Mouse (Mus musculus) embryonic facial prominence, embryonic 15.5 days (tissue): Measurements from ENCODE around the gene Olfr1416. TPM values are rescaled to one million over a fixed set of nuclear protein-coding genes. Genes with fewer than 3 reads are reported as not detected.
A peak's percentile ranks its signal among the peaks of the same experiment; 100 is the strongest.
"Not testable (repeated sequence)": the region's sequence is repeated elsewhere in the genome, so short reads cannot be mapped to it uniquely, and the experiment has no call there.

ENCODE experiments used
- ATAC-seq: fragments of 200-750 bp; cut with Nextera tagmentation; 2 replicates; pipeline ENCODE4 v1.8.0; 2017; ENCODE audit warnings: low read depth, moderate TSS enrichment; ENCODE audit not compliant: insufficient number of reproducible peaks, low FRiP score, low TSS enrichment
- H3K27ac ChIP-seq: fragments of 300-500 bp; sonication (generic); replicated peaks from 2 replicates; pipeline ENCODE4 v1.5.1; 2015; ENCODE audit warnings: mild to moderate bottlenecking, inconsistent platforms
- H3K27me3 ChIP-seq: fragments of 300-500 bp; sonication (generic); 2 replicates; pipeline ENCODE4 v1.6.1; 2015; ENCODE audit warnings: inconsistent platforms
- H3K36me3 ChIP-seq: fragments of 300-500 bp; sonication (generic); 2 replicates; pipeline ENCODE4 v1.6.1; 2015; ENCODE audit warnings: mild to moderate bottlenecking, inconsistent platforms
- H3K4me1 ChIP-seq: fragments of 300-500 bp; sonication (generic); 2 replicates; pipeline ENCODE4 v1.6.1; 2015; ENCODE audit warnings: inconsistent platforms
- H3K4me2 ChIP-seq: fragments of 300-500 bp; sonication (generic); replicated peaks from 2 replicates; pipeline ENCODE4 v1.6.1; 2015; ENCODE audit warnings: mild to moderate bottlenecking, inconsistent platforms
- H3K4me3 ChIP-seq: fragments of 300-500 bp; sonication (generic); replicated peaks from 2 replicates; pipeline ENCODE4 v1.5.1; 2015; ENCODE audit warnings: mild to moderate bottlenecking, inconsistent platforms
- H3K9ac ChIP-seq: fragments of 300-500 bp; sonication (generic); 2 replicates; pipeline ENCODE4 v1.6.1; 2015; ENCODE audit warnings: inconsistent platforms
- H3K9me3 ChIP-seq: fragments of 300-500 bp; sonication (generic); replicated peaks from 2 replicates; pipeline ENCODE4 v1.6.1; 2016; ENCODE audit warnings: inconsistent platforms
- WGBS: fragments of 180-500 bp; shearing (Covaris S2); methylation state at CpG from one replicate; pipeline ENCODE4 v1.1.7; 2015; 5-methylcytosine and 5-hydroxymethylcytosine counted together
- polyA plus RNA-seq: library from polyadenylated mRNA; unstranded; fragments of >200 nt; fragmentation: Nextera tagmentation; extraction: Ambion mirVana; gene quantifications from 2 replicates; pipeline ENCODE4 v1.2.1, GENCODE M21; 2015

Olfr1416 gene
- not detected in 2 replicates for polyA plus RNA-seq

DNA sequence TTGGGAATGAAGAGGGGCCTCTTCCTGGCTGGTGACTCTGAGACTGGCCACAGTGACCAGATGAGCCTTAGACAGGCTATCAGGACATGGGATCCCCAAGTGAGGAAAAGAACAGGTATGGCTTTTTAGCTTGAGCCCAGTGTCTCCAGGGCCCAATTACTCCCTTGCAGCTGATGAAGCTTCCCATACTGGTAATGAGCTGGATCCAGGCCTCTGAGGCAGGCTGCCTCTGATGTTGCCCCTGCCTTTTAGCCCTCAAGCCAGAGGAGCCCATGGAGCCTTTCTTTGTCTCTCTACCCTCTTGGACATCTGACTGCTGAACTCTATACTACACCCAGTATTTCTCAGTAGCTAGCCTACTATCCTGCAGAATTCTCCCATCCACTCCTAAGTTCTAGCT lies at the start of gene Olfr1416:
TSS of gene Olfr1416 (minus strand) at position 101 of the 400 bp plus-strand sequence.
- H3K9ac ChIP-seq = no peak within 1 kb of the TSS
- no peak within 1 kb of the TSS for H3K27ac ChIP-seq
- H3K4me2 ChIP-seq = no peak within 1 kb of the TSS
- ATAC-seq = no peak
- no peaks in the 10 kb centered on the region for H3K9me3 ChIP-seq
- H3K4me3 ChIP-seq = no peak within 1 kb of the TSS
- no peaks in the 10 kb centered on the region for H3K27me3 ChIP-seq
- H3K4me1 ChIP-seq = no peaks in the 10 kb centered on the region
- H3K36me3 ChIP-seq = no peaks in the 10 kb centered on the region

DNA sequence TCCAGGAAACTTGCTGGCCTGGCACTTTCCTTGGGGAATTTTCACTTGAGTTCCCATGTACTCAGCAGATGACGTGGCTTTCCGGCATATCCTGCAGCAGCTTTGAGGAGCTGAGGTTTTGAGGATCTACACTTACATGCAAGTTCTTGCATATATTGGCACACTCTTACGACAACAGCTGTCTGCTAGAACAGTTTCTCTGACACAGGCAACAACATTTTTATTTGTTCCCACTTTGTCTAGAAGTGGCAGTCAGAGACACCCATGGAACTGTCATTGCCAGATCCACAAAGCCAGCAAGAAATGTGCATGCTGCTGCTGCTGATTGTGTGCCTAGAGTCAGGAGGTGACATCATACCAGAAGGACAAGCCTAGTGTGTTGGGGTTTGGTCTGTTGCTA lies 38.9 kb upstream of the Olfr1416 start:
- H3K4me3 ChIP-seq = no peak overlapping the region
- no peak overlapping the region for H3K9ac ChIP-seq
- no peaks in the 10 kb centered on the region for H3K36me3 ChIP-seq
- H3K27ac ChIP-seq = no peak overlapping the region
- H3K9me3 ChIP-seq = no peaks in the 10 kb centered on the region
- no peak for ATAC-seq
- H3K4me2 ChIP-seq = no peak overlapping the region
- 0 out of 2 replicates have a peak, but pooled peaks cover 6% of the 10 kb centered on the region for H3K27me3 ChIP-seq
- WGBS = 77% methylated on average over 3 of the region's 3 CpGs
- no peaks in the 10 kb centered on the region for H3K4me1 ChIP-seq

DNA sequence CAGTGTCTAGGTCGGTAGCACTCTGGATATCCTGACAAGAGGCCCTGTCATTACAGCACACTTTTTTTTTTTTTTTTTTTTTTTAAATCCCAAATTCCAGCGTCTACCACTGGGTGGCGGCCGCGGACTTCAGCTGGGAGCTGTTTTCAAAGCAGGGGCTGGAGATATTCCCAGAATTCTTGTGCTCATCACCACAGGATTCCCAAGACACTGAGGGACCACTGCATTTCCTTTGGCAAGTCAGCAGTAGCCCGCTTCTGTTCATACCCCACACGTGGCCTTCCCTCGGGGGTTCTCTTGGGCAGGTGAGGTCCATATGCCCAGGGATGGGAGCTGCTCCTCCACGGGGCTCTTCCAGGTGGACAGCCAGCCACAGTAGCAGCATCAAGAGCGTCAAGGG lies 36.5 kb upstream of the Olfr1416 start:
- Histone ChIP-seq H3K9ac (no peak overlapping the region), H3K4me1 (no peaks in the 10 kb centered on the region), H3K27me3 (0 out of 2 replicates have a peak, but pooled peaks cover 6% of the 10 kb centered on the region), H3K4me2 (no peak overlapping the region), H3K36me3 (no peaks in the 10 kb centered on the region), H3K4me3 (no peak overlapping the region), H3K27ac (no peak overlapping the region), H3K9me3 (no peaks in the 10 kb centered on the region)
- 15% methylated on average over 10 of the region's 10 CpGs for WGBS
- ATAC-seq = no peak

DNA sequence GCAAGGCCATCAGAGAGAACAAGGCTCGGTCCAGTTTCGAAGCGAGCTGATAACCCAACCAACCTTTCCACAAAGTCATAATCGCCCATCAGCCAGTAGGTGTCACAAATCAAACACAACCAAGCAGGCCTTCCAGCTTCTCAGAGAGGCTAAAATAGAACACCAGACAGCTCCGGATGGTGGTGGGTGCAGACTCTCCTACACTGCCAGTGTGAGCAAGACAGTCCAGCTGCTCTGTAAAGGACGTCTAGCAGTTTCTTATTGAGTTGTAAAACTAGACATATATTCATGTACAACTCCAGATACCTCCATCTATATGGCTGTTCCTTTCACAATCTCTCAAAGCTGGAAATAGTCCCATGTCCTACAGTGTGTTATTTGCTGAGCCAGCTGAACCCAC lies 34.1 kb upstream of the Olfr1416 start:
- no peak overlapping the region for H3K4me3 ChIP-seq
- no peak overlapping the region for H3K9ac ChIP-seq
- H3K27me3 ChIP-seq = 0 out of 2 replicates have a peak, but pooled peaks cover 6% of the 10 kb centered on the region
- 88% methylated on average over 6 of the region's 6 CpGs for WGBS
- H3K4me1 ChIP-seq = no peaks in the 10 kb centered on the region
- H3K27ac ChIP-seq = no peak overlapping the region
- H3K4me2 ChIP-seq = no peak overlapping the region
- no peaks in the 10 kb centered on the region for H3K9me3 ChIP-seq
- ATAC-seq = no peak
- no peaks in the 10 kb centered on the region for H3K36me3 ChIP-seq

DNA sequence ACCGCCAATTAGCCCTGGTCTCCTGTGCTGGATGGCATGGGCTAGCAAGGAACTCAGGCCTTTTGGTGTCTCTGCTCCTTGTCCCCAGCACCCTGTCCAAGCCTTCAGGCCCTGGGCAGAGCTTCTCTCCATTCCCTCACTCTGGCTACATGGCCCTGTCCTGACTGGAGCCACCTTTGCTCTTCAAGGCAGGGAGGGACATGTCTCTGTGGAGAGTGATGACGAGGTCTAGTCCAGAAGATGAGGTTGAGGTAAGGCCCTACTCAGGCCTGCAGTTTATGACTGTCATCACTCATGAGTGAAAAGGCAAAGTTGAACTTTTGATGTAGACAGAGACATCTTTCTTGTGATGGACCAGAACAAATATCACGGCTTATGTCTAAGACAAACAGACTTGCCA lies 33.6 kb upstream of the Olfr1416 start, which contains the start of gene Olfr1414:
TSS of gene Olfr1414 (minus strand) at position 101 of the 400 bp plus-strand sequence.
- Histone ChIP-seq H3K36me3 (no peaks in the 10 kb centered on the region), H3K9me3 (no peaks in the 10 kb centered on the region), H3K27ac (no peak within 1 kb of the TSS), H3K4me1 (no peaks in the 10 kb centered on the region), H3K9ac (no peak within 1 kb of the TSS), H3K4me3 (no peak within 1 kb of the TSS), H3K4me2 (no peak within 1 kb of the TSS), H3K27me3 (0 out of 2 replicates have a peak, but pooled peaks cover 6% of the 10 kb centered on the region)
- 84% methylated on average over 3 of the region's 3 CpGs for whole genome bisulfite sequencing
- ATAC-seq = no peak

DNA sequence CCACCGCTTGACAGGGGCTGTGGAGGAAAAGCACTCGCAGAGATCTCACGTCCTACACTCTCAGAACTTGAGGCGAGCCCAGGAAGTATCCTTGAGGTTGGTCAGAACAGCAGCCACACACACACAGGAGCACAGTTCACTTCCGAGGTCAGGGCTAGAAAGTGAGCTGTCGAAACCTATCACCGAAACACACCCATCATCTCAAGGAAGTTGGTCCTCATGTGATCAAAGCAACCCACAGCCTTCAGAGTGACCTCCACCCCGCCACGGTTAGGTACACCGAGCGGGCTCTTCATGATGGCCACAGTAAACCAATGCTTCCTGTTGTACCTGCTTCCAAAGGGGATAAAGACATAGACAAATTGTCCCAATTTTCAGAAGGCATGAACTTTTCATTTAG lies 30.5 kb upstream of the Olfr1416 start:
- no peak overlapping the region for H3K9ac ChIP-seq
- H3K27me3 ChIP-seq = 0 out of 2 replicates have a peak, but pooled peaks cover 6% of the 10 kb centered on the region
- no peak overlapping the region for H3K4me3 ChIP-seq
- H3K4me2 ChIP-seq = no peak overlapping the region
- H3K36me3 ChIP-seq = no peaks in the 10 kb centered on the region
- H3K27ac ChIP-seq = no peak overlapping the region
- 76% methylated on average over 11 of the region's 11 CpGs for WGBS
- no peaks in the 10 kb centered on the region for H3K4me1 ChIP-seq
- ATAC-seq = no peak
- H3K9me3 ChIP-seq = no peaks in the 10 kb centered on the region

GRCm38 (mm10) chr1:92511646-92512045 lies 26.7 kb upstream of the Olfr1416 start:
- H3K27me3 ChIP-seq, H3K27ac ChIP-seq, ATAC-seq, H3K4me2 ChIP-seq, H3K9ac ChIP-seq, H3K4me3 ChIP-seq, H3K4me1 ChIP-seq, H3K36me3 ChIP-seq, H3K9me3 ChIP-seq: not testable (repeated sequence)
- 79% methylated on average over 5 of the region's 5 CpGs for WGBS

DNA sequence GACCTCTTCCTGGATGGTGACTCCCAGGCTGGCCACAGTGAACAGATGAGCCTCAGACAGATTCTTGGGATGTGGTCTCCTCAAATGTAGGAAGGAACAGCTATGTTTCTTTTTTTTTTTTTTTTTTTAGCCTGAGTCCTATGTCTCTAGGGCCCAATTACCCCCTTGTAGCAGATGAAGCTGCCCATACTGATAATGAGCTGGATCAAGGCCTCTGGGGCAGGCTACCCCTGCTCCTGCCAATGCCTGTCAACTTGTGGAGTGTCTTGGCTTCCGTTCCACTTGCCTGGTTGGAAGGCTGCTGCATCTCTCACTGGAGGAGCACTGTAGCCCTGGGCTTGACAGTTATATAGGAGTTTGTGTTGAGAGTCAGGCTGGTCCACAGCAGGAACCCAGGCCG lies 11.1 kb upstream of the Olfr1416 start, which contains the start of gene Olfr1415:
TSS of gene Olfr1415 (minus strand) at position 101 of the 400 bp plus-strand sequence.
- Histone ChIP-seq H3K4me3 (no peak within 1 kb of the TSS), H3K9ac (no peak within 1 kb of the TSS), H3K9me3 (no peaks in the 10 kb centered on the region; the same call in 1 of the 2 replicates), H3K4me2 (no peak within 1 kb of the TSS), H3K4me1 (no peaks in the 10 kb centered on the region), H3K27ac (no peak within 1 kb of the TSS), H3K27me3 (no peaks in the 10 kb centered on the region), H3K36me3 (no peaks in the 10 kb centered on the region)
- ATAC-seq = no peak
- 83% methylated on average over 2 of the region's 2 CpGs for WGBS

DNA sequence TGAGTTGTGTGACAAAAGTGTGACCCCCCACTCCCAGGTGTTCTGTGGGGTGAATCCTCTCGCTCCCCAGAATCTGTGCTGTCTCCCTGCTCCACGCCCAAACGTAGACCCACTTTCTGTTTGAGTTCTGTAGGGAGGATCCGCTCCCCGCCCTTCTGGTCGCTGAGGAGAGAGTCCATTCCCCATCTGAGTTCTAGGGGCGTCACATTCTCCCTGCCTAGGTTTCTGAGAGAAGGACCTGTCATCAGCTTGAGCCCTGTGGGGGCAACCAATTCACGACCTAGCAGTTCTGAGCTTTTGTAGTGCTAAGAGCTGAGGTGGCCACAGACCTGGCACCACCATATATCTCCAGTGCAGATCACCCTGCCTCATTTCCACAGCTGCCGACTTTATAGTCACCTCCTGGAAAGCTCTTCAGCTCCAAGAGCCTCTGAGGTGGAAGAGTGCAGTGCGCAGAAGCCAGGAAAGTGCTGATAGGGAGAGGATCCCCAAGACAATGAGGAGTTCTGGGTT lies 10.8 kb downstream of the Olfr1416 start:
- H3K27ac ChIP-seq = peak overlapping the region; percentile 86
- peak overlapping the region; percentile 39 for H3K9ac ChIP-seq
- 2% methylated on average over 10 of the region's 10 CpGs for WGBS
- H3K27me3 ChIP-seq = no peaks in the 10 kb centered on the region
- H3K9me3 ChIP-seq = no peaks in the 10 kb centered on the region
- H3K4me2 ChIP-seq = peak overlapping the region; percentile 88
- peak; percentile 79 for ATAC-seq
- H3K36me3 ChIP-seq = peaks cover 17% of the 10 kb centered on the region
- H3K4me1 ChIP-seq = peaks cover 15% of the 10 kb centered on the region
- peak overlapping the region; percentile 98 for H3K4me3 ChIP-seq

GRCm38 (mm10) chr1:92473165-92474041 lies 11.5 kb downstream of the Olfr1416 start, which contains the start of gene Ndufa10:
TSS of gene Ndufa10 (minus strand) at chr1:92473860.
- Histone ChIP-seq H3K36me3 (peaks cover 24% of the 10 kb centered on the region), H3K4me2 (peak within 1 kb of the TSS; percentile 88), H3K27me3 (no peaks in the 10 kb centered on the region), H3K27ac (peak within 1 kb of the TSS; percentile 86), H3K9me3 (no peaks in the 10 kb centered on the region), H3K9ac (peak within 1 kb of the TSS; percentile 93), H3K4me3 (peak within 1 kb of the TSS; percentile 98), H3K4me1 (peaks cover 15% of the 10 kb centered on the region)
- under 1% methylated on average over 67 of the region's 67 CpGs for WGBS
- ATAC-seq = peak; percentile 93

GRCm38 (mm10) chr1:92468891-92469290 lies 16.0 kb downstream of the Olfr1416 start:
- peaks cover 69% of the 10 kb centered on the region for H3K36me3 ChIP-seq
- H3K4me2 ChIP-seq = no peak overlapping the region
- no peak overlapping the region for H3K27ac ChIP-seq
- WGBS = 89% methylated on average over 4 of the region's 4 CpGs
- H3K27me3 ChIP-seq = no peaks in the 10 kb centered on the region
- ATAC-seq = no peak
- peaks cover 11% of the 10 kb centered on the region for H3K4me1 ChIP-seq
- no peak overlapping the region for H3K4me3 ChIP-seq
- no peak overlapping the region for H3K9ac ChIP-seq
- H3K9me3 ChIP-seq = no peaks in the 10 kb centered on the region
